Mouse (Mus musculus) kidney, embryonic 14.5 days (tissue): Measurements from ENCODE around the gene Jpt2. TPM values are rescaled to one million over a fixed set of nuclear protein-coding genes. Genes with fewer than 3 reads are reported as not detected.
A peak's percentile ranks its signal among the peaks of the same experiment; 100 is the strongest.

Experiments
- ATAC-seq: fragments of 200-750 bp; cut with Nextera tagmentation; 2 replicates; pipeline ENCODE4 v1.8.0; 2017; ENCODE audit warnings: moderate number of reproducible peaks, mild to moderate bottlenecking, moderate TSS enrichment, moderate library complexity; ENCODE audit not compliant: low FRiP score, low TSS enrichment
- H3K27ac ChIP-seq: fragments of 300-500 bp; sonication (generic); 2 replicates; pipeline ENCODE4 v1.5.1; 2014; ENCODE audit warnings: low read depth, mild to moderate bottlenecking, low read length, moderate library complexity, mixed read lengths
- H3K27me3 ChIP-seq: fragments of 300-500 bp; sonication (generic); 2 replicates; pipeline ENCODE4 v1.6.1; 2014; ENCODE audit warnings: mild to moderate bottlenecking, low read length; ENCODE audit not compliant: control insufficient read depth, insufficient read depth
- H3K36me3 ChIP-seq: fragments of 300-500 bp; sonication (generic); 2 replicates; pipeline ENCODE4 v1.6.1; 2014; ENCODE audit warnings: low read length, mixed read lengths; ENCODE audit not compliant: control insufficient read depth, insufficient read depth
- H3K4me1 ChIP-seq: fragments of 300-500 bp; sonication (generic); 2 replicates; pipeline ENCODE4 v1.6.1; 2014; ENCODE audit warnings: low read length, mixed read lengths; ENCODE audit not compliant: control insufficient read depth, insufficient read depth
- H3K4me2 ChIP-seq: fragments of 300-500 bp; sonication (generic); replicated peaks from 2 replicates; pipeline ENCODE4 v1.6.1; 2014; ENCODE audit warnings: low read depth, mild to moderate bottlenecking, low read length
- H3K4me3 ChIP-seq: fragments of 300-500 bp; sonication (generic); 2 replicates; pipeline ENCODE4 v1.5.1; 2014; ENCODE audit warnings: mild to moderate bottlenecking, low read length
- H3K9ac ChIP-seq: fragments of 300-500 bp; sonication (generic); 2 replicates; pipeline ENCODE4 v1.6.1; 2014; ENCODE audit warnings: low read depth, mild to moderate bottlenecking, low read length, moderate library complexity
- H3K9me3 ChIP-seq: fragments of 300-500 bp; sonication (generic); 2 replicates; pipeline ENCODE4 v1.6.1; 2016; ENCODE audit warnings: low read length; ENCODE audit not compliant: control insufficient read depth
- WGBS: fragments of 180-500 bp; shearing (Covaris S2); extraction: QIAGEN DNeasy Blood & Tissue Kit; methylation state at CpG from one replicate; pipeline ENCODE4 v1.1.7; 2014; 5-methylcytosine and 5-hydroxymethylcytosine counted together
- polyA plus RNA-seq: library from polyadenylated mRNA; unstranded; fragments of >200 nt; fragmentation: Nextera tagmentation; extraction: Ambion mirVana; gene quantifications from 2 replicates; pipeline ENCODE4 v1.2.1, GENCODE M21; 2014

Gene Jpt2
- polyA plus RNA-seq, 1 experiment from 2014 or later, result 155 TPM

DNA sequence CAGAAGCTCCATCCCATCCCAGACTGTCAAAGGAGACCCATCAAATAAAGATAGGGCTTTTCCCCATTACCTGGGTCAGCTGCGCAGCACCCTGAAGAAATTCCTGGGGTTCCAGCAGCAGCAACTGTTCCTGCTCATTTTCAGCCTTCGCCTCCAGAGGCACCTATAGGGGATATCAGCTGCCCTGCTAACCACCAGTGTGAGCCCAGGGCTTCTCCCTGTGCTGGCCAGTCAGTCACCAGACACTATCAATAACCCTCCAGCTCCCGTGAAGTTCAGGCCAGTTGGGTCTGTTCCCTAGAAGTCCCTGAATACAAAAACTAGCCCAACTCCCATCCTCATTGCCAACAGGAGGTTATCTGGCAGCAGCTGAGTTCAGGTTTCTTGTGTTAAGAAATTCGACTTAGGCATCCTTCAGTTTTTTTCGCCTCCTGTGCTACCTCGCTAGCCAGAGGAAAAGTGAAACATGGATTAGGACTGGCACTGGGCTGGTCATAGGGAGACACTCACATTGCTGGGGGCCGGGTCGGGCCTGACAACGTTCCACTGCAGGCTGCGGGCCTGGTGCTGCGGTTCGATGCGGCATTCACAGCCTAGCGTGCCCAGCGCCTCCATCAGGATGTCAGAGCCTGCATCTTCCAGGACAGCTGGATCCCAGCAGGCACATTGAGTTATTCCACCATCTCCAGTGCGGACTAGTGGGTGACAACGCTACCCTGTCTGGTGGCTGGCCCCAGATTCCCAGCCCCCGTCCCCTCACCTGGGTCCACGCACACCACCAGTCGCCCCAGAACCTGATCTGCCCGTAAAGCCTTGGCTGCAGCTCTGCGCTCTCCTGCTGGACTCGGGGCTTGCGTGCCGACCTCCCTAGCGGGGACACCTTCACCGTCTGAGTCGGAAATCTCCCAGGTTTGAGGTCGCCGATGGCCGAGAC, 66.2 kb downstream of the Jpt2 start:
- H3K4me1 ChIP-seq, result peaks cover 22% of the 10 kb centered on the region
- WGBS, result 10% methylated on average over 31 of the region's 31 CpGs
- peak overlapping the region; percentile 92 for H3K4me2 ChIP-seq
- peak overlapping the region; percentile 83 for H3K4me3 ChIP-seq
- H3K27me3 ChIP-seq, result no peaks in the 10 kb centered on the region
- peak overlapping the region; percentile 93 for H3K9ac ChIP-seq
- H3K9me3 ChIP-seq, result no peaks in the 10 kb centered on the region
- H3K27ac ChIP-seq, result peak overlapping the region; percentile 79; the same call in 1 of the 2 replicates
- peak; percentile 5; the same call in 1 of the 2 replicates for ATAC-seq
- peaks cover 61% of the 10 kb centered on the region for H3K36me3 ChIP-seq

DNA sequence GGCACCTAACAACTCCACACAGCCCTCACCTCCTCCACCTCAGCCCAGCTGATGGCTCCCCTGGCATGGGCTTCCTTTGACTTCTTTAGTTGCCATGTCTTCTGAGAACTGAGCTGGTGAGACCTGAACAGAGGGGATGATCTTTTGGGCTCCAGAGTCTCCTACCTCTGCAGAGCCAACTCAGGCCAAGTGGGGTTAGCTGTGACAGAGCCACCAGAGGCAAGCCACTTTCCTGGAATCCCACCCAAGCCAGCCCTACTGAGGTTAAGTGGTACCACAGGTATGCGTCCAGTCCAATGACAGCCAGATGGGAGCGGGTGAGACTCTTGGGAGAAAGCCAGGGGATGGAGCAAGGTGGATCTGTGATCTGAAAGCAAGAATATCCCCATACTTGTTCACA, 67.2 kb downstream of the Jpt2 start:
- peaks cover 51% of the 10 kb centered on the region for H3K36me3 ChIP-seq
- H3K27ac ChIP-seq, result no peak overlapping the region
- ATAC-seq, result no peak
- no peak overlapping the region for H3K4me2 ChIP-seq
- WGBS, result 93% methylated on average over 2 of the region's 2 CpGs
- no peaks in the 10 kb centered on the region for H3K27me3 ChIP-seq
- no peaks in the 10 kb centered on the region for H3K9me3 ChIP-seq
- H3K9ac ChIP-seq, result no peak overlapping the region
- H3K4me3 ChIP-seq, result no peak overlapping the region
- H3K4me1 ChIP-seq, result peaks cover 22% of the 10 kb centered on the region

DNA sequence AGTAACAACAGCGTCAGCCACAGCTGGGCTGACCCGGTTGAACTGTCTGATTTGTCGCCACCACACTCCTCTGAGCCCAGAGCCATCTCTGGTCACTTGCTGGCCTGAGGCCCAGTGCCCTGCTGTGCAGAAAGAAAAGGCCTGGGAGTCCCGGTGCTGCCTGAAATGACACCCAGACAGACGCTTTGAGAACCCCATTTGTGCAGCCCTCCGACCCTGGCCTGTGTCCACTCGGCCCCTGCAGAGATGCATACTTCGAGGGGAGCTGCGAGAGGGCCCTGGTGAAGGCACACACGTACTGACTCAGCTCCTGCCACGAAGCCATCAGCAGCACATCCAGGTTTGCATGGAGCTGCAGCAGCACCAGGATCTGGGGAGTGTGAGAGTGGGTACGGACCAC, 67.7 kb downstream of the Jpt2 start:
- H3K36me3 ChIP-seq, result peaks cover 46% of the 10 kb centered on the region
- no peaks in the 10 kb centered on the region for H3K9me3 ChIP-seq
- H3K27ac ChIP-seq, result no peak overlapping the region
- no peak overlapping the region for H3K4me2 ChIP-seq
- no peak overlapping the region for H3K9ac ChIP-seq
- ATAC-seq, result no peak
- WGBS, result 89% methylated on average over 12 of the region's 12 CpGs
- H3K4me3 ChIP-seq, result no peak overlapping the region
- no peaks in the 10 kb centered on the region for H3K27me3 ChIP-seq
- H3K4me1 ChIP-seq, result peaks cover 24% of the 10 kb centered on the region

DNA sequence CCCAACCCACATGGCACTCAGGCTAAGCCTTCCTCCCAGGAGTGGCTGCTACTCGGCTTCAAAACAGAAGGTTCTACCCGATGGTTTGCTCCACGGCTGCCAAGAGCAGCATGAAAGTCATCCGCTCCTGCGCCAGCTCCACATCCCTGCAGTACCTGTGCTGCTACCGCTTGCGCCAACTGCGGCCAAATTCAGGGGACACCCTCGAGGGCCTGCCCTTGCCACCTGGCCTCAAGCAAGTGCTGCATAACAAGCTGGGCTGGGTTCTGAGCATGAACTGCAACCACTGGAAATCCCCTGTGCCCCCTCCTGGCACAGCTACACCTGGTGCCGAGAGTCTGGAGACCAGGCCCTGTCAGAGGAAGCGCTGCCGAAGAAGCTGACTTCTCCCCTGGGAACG, 69.2 kb downstream of the Jpt2 start:
- Histone ChIP-seq H3K4me3 (no peak overlapping the region), H3K27ac (no peak overlapping the region), H3K9ac (no peak overlapping the region), H3K4me2 (no peak overlapping the region), H3K4me1 (peaks cover 27% of the 10 kb centered on the region), H3K9me3 (no peaks in the 10 kb centered on the region), H3K36me3 (peaks cover 40% of the 10 kb centered on the region), H3K27me3 (no peaks in the 10 kb centered on the region)
- WGBS, result 90% methylated on average over 13 of the region's 13 CpGs
- ATAC-seq, result no peak

DNA sequence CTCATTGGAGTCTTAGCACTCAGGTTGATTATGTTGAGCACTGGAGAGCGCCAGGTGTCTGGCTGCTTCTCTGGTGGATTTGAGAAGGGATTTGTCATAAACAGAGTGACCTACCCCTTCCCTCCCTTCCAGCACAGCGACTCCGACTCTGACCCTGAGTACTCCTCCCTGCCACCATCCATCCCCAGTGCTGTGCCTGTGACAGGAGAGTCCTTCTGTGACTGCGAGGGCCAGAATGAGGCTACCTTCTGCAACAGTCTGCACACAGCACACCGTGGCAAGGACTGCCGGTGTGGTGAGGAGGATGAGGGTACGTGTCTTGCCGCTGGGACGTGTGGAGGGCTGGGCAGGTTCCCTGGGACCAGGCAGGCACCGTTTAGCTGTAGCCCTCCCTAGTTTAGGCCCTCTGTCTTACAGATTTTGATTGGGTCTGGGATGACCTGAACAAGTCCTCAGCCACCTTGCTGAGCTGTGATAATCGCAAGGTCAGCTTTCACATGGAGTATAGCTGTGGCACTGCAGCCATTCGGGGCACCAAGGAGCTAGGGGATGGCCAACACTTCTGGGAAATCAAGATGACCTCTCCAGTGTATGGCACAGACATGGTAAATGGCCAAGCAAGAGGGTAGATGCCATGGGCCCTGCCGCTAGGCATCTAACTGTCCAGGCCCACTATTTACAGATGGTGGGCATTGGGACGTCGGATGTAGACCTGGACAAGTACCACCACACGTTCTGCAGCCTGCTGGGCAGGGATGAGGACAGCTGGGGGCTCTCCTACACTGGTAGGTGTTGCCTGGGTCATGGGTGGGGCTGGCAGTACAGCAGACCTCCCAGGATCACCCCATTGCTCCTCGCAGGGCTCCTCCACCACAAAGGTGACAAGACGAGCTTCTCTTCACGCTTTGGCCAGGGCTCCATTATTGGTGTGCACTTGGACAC, 70.1 kb downstream of the Jpt2 start:
- no peak for ATAC-seq
- no peak overlapping the region for H3K4me2 ChIP-seq
- H3K27me3 ChIP-seq, result no peaks in the 10 kb centered on the region
- no peak overlapping the region for H3K4me3 ChIP-seq
- no peak overlapping the region for H3K27ac ChIP-seq
- no peaks in the 10 kb centered on the region for H3K9me3 ChIP-seq
- WGBS, result 84% methylated on average over 19 of the region's 19 CpGs
- peaks cover 40% of the 10 kb centered on the region for H3K36me3 ChIP-seq
- peaks cover 22% of the 10 kb centered on the region for H3K4me1 ChIP-seq
- H3K9ac ChIP-seq, result no peak overlapping the region

DNA sequence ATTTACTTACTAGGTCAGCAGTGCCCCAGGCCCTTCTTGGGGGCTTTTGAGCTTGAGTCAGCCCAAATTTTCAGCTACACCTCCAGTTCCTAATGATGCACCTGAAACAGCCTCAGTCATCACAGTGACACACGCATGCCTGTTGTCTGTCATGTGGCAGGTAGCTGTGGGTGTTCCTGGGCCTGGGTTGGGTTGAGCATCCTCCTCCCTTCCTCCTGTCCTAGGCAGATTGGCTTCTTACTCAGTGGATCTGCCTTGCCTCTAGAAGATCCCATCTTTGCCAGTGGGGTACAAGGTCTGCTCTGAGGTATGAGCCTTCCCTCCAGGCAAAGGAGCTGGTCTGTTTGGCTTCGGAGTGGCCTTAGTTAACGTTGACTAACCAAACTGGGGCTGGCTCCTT, 71.6 kb downstream of the Jpt2 start:
- peaks cover 21% of the 10 kb centered on the region for H3K4me1 ChIP-seq
- no peak overlapping the region for H3K4me2 ChIP-seq
- 96% methylated on average over 3 of the region's 3 CpGs for WGBS
- ATAC-seq, result no peak
- H3K9ac ChIP-seq, result no peak overlapping the region
- H3K36me3 ChIP-seq, result peaks cover 44% of the 10 kb centered on the region
- no peaks in the 10 kb centered on the region for H3K27me3 ChIP-seq
- H3K27ac ChIP-seq, result no peak overlapping the region
- H3K9me3 ChIP-seq, result no peaks in the 10 kb centered on the region
- H3K4me3 ChIP-seq, result no peak overlapping the region

Other genes starting within 250 kb of the Jpt2 start
- 0.62 TPM in 1 of 2 replicates, not detected in the other for gene Rnf151, start 242.6 kb downstream of the Jpt2 start, polyA plus RNA-seq
- 1,741 and 1,827 TPM in 2 replicates for gene Rps2, start 242.6 kb downstream of the Jpt2 start, polyA plus RNA-seq
- gene Ndufb10, start 236.2 kb downstream of the Jpt2 start, polyA plus RNA-seq, result 225 and 229 TPM in 2 replicates
- not detected in 2 replicates for gene Rpl3l, start 232.9 kb downstream of the Jpt2 start, polyA plus RNA-seq
- 35.2 and 39.0 TPM in 2 replicates for gene Msrb1, start 224.0 kb downstream of the Jpt2 start, polyA plus RNA-seq
- gene Hs3st6, start 207.7 kb downstream of the Jpt2 start, polyA plus RNA-seq, result 32.7 and 35.9 TPM in 2 replicates
- gene Meiob, start 156.4 kb downstream of the Jpt2 start, polyA plus RNA-seq, result 0.19 TPM in 1 of 2 replicates, not detected in the other
- 46.6 and 55.4 TPM in 2 replicates for gene Hagh, start 120.5 kb downstream of the Jpt2 start, polyA plus RNA-seq
- 30.4 and 34.1 TPM in 2 replicates for gene Fahd1, start 110.3 kb downstream of the Jpt2 start, polyA plus RNA-seq
- 0.49 and 1.0 TPM in 2 replicates for gene Igfals, start 94.7 kb downstream of the Jpt2 start, polyA plus RNA-seq
- gene Nubp2, start 74.3 kb downstream of the Jpt2 start, polyA plus RNA-seq, result 57.1 and 61.8 TPM in 2 replicates
- gene Spsb3, start 74.0 kb downstream of the Jpt2 start, polyA plus RNA-seq, result 32.1 and 36.8 TPM in 2 replicates
- 18.2 and 25.2 TPM in 2 replicates for gene Eme2, start 65.6 kb downstream of the Jpt2 start, polyA plus RNA-seq
- 102 and 111 TPM in 2 replicates for gene Mrps34, start 65.6 kb downstream of the Jpt2 start, polyA plus RNA-seq
- gene Nme3, start 64.2 kb downstream of the Jpt2 start, polyA plus RNA-seq, result 84.6 and 99.5 TPM in 2 replicates
- gene Mapk8ip3, start 23.7 kb downstream of the Jpt2 start, polyA plus RNA-seq, result 23.9 and 31.8 TPM in 2 replicates
- 8.5 and 11.6 TPM in 2 replicates for gene Cramp1l, start 55.1 kb upstream of the Jpt2 start, polyA plus RNA-seq
- 15.5 and 23.6 TPM in 2 replicates for gene Ift140, start 55.4 kb upstream of the Jpt2 start, polyA plus RNA-seq
- gene Tmem204, start 122.9 kb upstream of the Jpt2 start, polyA plus RNA-seq, result 15.9 and 18.4 TPM in 2 replicates
- gene Telo2, start 155.3 kb upstream of the Jpt2 start, polyA plus RNA-seq, result 34.9 and 44.8 TPM in 2 replicates
- not detected in 2 replicates for gene Ptx4, start 160.1 kb upstream of the Jpt2 start, polyA plus RNA-seq
- gene Clcn7, start 172.7 kb upstream of the Jpt2 start, polyA plus RNA-seq, result 10.3 and 21.4 TPM in 2 replicates
- gene Ccdc154, start 201.8 kb upstream of the Jpt2 start, polyA plus RNA-seq, result not detected in 2 replicates
- gene Gm38655, start 214.8 kb upstream of the Jpt2 start, polyA plus RNA-seq, result not detected in 2 replicates
- 32.8 and 39.7 TPM in 2 replicates for gene BC003965, start 223.9 kb upstream of the Jpt2 start, polyA plus RNA-seq
- gene Unkl, start 227.7 kb upstream of the Jpt2 start, polyA plus RNA-seq, result 4.0 and 4.1 TPM in 2 replicates